In genomic region chr2:69789429-69790069, GRCm38 (mm10) we compare ENCODE assay signal across 8 mouse cellular contexts. TPM values are rescaled to one million over a fixed set of nuclear protein-coding genes. Genes with fewer than 3 reads are reported as not detected.
DNase-seq lines count a peak whose midpoint lies in the region; ATAC-seq lines count a peak whose summit lies in the region.

Gene Ccdc173 (minus strand): TSS chr2:69789575.
Gene Phospho2 (plus strand): TSS chr2:69789623.

- peak within 1 kb of the TSS; percentile 85 for H3K4me2 ChIP-seq in heart, embryonic 14.5 days (ENCODE audit: low read length)
- peak within 1 kb of the TSS; percentile 92 for H3K4me2 ChIP-seq in liver, embryonic 13.5 days
- H3K4me2 ChIP-seq in stomach, embryonic 16.5 days (ENCODE audit: low read depth, low read length): peak within 1 kb of the TSS; percentile 80

- peak within 1 kb of the TSS; percentile 85 for H3K9ac ChIP-seq in heart, embryonic 14.5 days (ENCODE audit: low read length)
- peak within 1 kb of the TSS; percentile 87 for H3K9ac ChIP-seq in liver, embryonic 13.5 days
- H3K9ac ChIP-seq in stomach, embryonic 16.5 days (ENCODE audit: low read length): peak within 1 kb of the TSS; percentile 81

- no peaks in the 10 kb centered on the region for H3K27me3 ChIP-seq in heart, embryonic 14.5 days (ENCODE audit: control insufficient read depth, insufficient read depth, low read length)
- H3K27me3 ChIP-seq in liver, embryonic 13.5 days: no peaks in the 10 kb centered on the region
- H3K27me3 ChIP-seq in stomach, embryonic 16.5 days (ENCODE audit: control insufficient read depth, insufficient read depth, low read length): no peaks in the 10 kb centered on the region

- 1% methylated on average over 48 of the region's 48 CpGs for WGBS in heart, embryonic 14.5 days
- 2% methylated on average over 48 of the region's 48 CpGs for WGBS in liver, embryonic 13.5 days (ENCODE audit: insufficient replicate concordance)
- WGBS in stomach, embryonic 16.5 days: 1% methylated on average over 48 of the region's 48 CpGs

- H3K4me3 ChIP-seq in heart, embryonic 14.5 days (ENCODE audit: control insufficient read depth in 1 of 2, insufficient read depth in 1 of 2, low read depth in 1 of 2, low read length in 2 of 2): peak within 1 kb of the TSS; percentile 62 to 73
- peak within 1 kb of the TSS; percentile 79 for H3K4me3 ChIP-seq in liver, embryonic 13.5 days (replicated peaks)
- H3K4me3 ChIP-seq in stomach, embryonic 16.5 days (replicated peaks; ENCODE audit: low read length): peak within 1 kb of the TSS; percentile 69

- DNase-seq in c-Kit-negative CD71-positive TER-119-positive erythroid progenitor cells, embryonic 14.5 days (ENCODE audit: low read depth, low spot score): peak; percentile 99
- peak; percentile 93 for DNase-seq in fibroblast of lung, adult 2 months (ENCODE audit: low read depth)
- DNase-seq in kidney, postnatal 14 days: peak; percentile 99
- peak; percentile 99 for DNase-seq in liver, embryonic 13.5 days
- DNase-seq in neural tube, embryonic 10.5 days (ENCODE audit: extremely low spot score, low spot score): peak; percentile 99

- H3K27ac ChIP-seq in heart, embryonic 14.5 days (replicated peaks in 1 of 2; ENCODE audit: control insufficient read depth in 1 of 2, insufficient read depth in 1 of 2, low read depth in 2 of 2, low read length in 2 of 2): peak within 1 kb of the TSS; percentile 68 to 81
- peak within 1 kb of the TSS; percentile 85 for H3K27ac ChIP-seq in liver, embryonic 13.5 days
- peak within 1 kb of the TSS; percentile 69 for H3K27ac ChIP-seq in stomach, embryonic 16.5 days (ENCODE audit: low read length)

- ATAC-seq in CD4-positive, CD25-positive, alpha-beta regulatory T cell, adult 4 months: peak; percentile 86
- peak; percentile 94 for ATAC-seq in heart, embryonic 14.5 days (ENCODE audit: insufficient number of reproducible peaks, insufficient read depth, low FRiP score, low read depth)
- ATAC-seq in liver, embryonic 13.5 days (ENCODE audit: low read depth): peak; percentile 96
- ATAC-seq in stomach, embryonic 16.5 days (ENCODE audit: insufficient read depth, low FRiP score): peak; percentile 98

- H3K4me1 ChIP-seq in heart, embryonic 14.5 days (ENCODE audit: control insufficient read depth in 2 of 2, insufficient read depth in 2 of 2, low read length in 2 of 2): no peaks in the 10 kb centered on the region
- H3K4me1 ChIP-seq in liver, embryonic 13.5 days (replicated peaks): peaks cover 19% of the 10 kb centered on the region
- 0 out of 2 replicates have a peak, but pooled peaks cover 2% of the 10 kb centered on the region for H3K4me1 ChIP-seq in stomach, embryonic 16.5 days (ENCODE audit: control insufficient read depth, insufficient read depth, low read length)

- H3K36me3 ChIP-seq in heart, embryonic 14.5 days (ENCODE audit: control insufficient read depth, insufficient read depth, low read length): peaks cover 17% of the 10 kb centered on the region
- peaks cover 20% of the 10 kb centered on the region for H3K36me3 ChIP-seq in liver, embryonic 13.5 days
- peaks cover 9% of the 10 kb centered on the region; the same call in 1 of the 2 replicates for H3K36me3 ChIP-seq in stomach, embryonic 16.5 days (ENCODE audit: control insufficient read depth, insufficient read depth, low read length)

- H3K9me3 ChIP-seq in heart, embryonic 14.5 days (ENCODE audit: control insufficient read depth, low read length): no peaks in the 10 kb centered on the region
- H3K9me3 ChIP-seq in liver, embryonic 13.5 days (replicated peaks): no peaks in the 10 kb centered on the region
- H3K9me3 ChIP-seq in stomach, embryonic 16.5 days (replicated peaks; ENCODE audit: control insufficient read depth, low read length): no peaks in the 10 kb centered on the region

RNA-seq across cellular contexts. Expression of gene Ccdc173, which starts in this region (rescaled TPM):
- 1 to 10 TPM; 4.2 to 5.7 TPM for polyA plus RNA-seq in CD4-positive, CD25-positive, alpha-beta regulatory T cell, adult 4 months (2017; shearing (Covaris generic))
- 1.5 and 1.8 TPM in 2 replicates for polyA plus RNA-seq in heart, embryonic 14.5 days (2014; fragmentation: Nextera tagmentation; extraction: Ambion mirVana)
- 0.21 and 0.28 TPM in 2 replicates for polyA plus RNA-seq in liver, embryonic 13.5 days (2015; fragmentation: Nextera tagmentation; extraction: Ambion mirVana)
- 1.00 and 1.6 TPM in 2 replicates for polyA plus RNA-seq in stomach, embryonic 16.5 days (2015; fragmentation: Nextera tagmentation; extraction: Ambion mirVana)

RNA-seq across cellular contexts. Expression of gene Phospho2, which starts in this region (rescaled TPM):
- polyA plus RNA-seq in CD4-positive, CD25-positive, alpha-beta regulatory T cell, adult 4 months (2017; shearing (Covaris generic)): 10 to 100 TPM; 44.9 to 47.3 TPM
- 18.8 and 20.2 TPM in 2 replicates for polyA plus RNA-seq in heart, embryonic 14.5 days (2014; fragmentation: Nextera tagmentation; extraction: Ambion mirVana)
- polyA plus RNA-seq in liver, embryonic 13.5 days (2015; fragmentation: Nextera tagmentation; extraction: Ambion mirVana): 13.0 and 18.1 TPM in 2 replicates
- polyA plus RNA-seq in stomach, embryonic 16.5 days (2015; fragmentation: Nextera tagmentation; extraction: Ambion mirVana): 21.8 and 24.1 TPM in 2 replicates

Comparison
In these comparisons a context has a peak if more than half of its experiments do, and no peak if none do; other contexts are left out.
1. Peak in every context shown above with its lines: DNase-seq, ATAC-seq, H3K4me3 ChIP-seq and H3K27ac ChIP-seq.